Mouse (Mus musculus) kidney, embryonic 16.5 days (tissue): Measurements from ENCODE around the gene Hhat. TPM values are rescaled to one million over a fixed set of nuclear protein-coding genes. Genes with fewer than 3 reads are reported as not detected.

ENCODE experiments used
- ATAC-seq: fragments of 200-750 bp; cut with Nextera tagmentation; 2 replicates; pipeline ENCODE4 v1.8.0; 2017; ENCODE audit warnings: moderate TSS enrichment; ENCODE audit not compliant: low FRiP score, low TSS enrichment
- H3K27ac ChIP-seq: fragments of 300-500 bp; sonication (generic); 2 replicates; pipeline ENCODE4 v1.5.1; 2014; ENCODE audit warnings: low read length
- H3K27me3 ChIP-seq: fragments of 300-500 bp; sonication (generic); 2 replicates; pipeline ENCODE4 v1.6.1; 2014; ENCODE audit warnings: low read length, control low read depth, mixed read lengths; ENCODE audit not compliant: insufficient read depth
- H3K36me3 ChIP-seq: fragments of 300-500 bp; sonication (generic); 2 replicates; pipeline ENCODE4 v1.6.1; 2014; ENCODE audit warnings: low read length, control low read depth, mixed read lengths; ENCODE audit not compliant: insufficient read depth
- H3K4me1 ChIP-seq: fragments of 300-500 bp; sonication (generic); 2 replicates; pipeline ENCODE4 v1.6.1; 2014; ENCODE audit warnings: low read length, control low read depth, mixed read lengths; ENCODE audit not compliant: insufficient read depth
- H3K4me2 ChIP-seq: fragments of 300-500 bp; sonication (generic); replicated peaks from 2 replicates; pipeline ENCODE4 v1.6.1; 2014; ENCODE audit warnings: low read depth, low read length
- H3K4me3 ChIP-seq: fragments of 300-500 bp; sonication (generic); 2 replicates; pipeline ENCODE4 v1.5.1; 2014; ENCODE audit warnings: mild to moderate bottlenecking, low read length
- H3K9ac ChIP-seq: fragments of 300-500 bp; sonication (generic); replicated peaks from 2 replicates; pipeline ENCODE4 v1.6.1; 2014; ENCODE audit warnings: low read length
- H3K9me3 ChIP-seq: fragments of 300-500 bp; sonication (generic); 2 replicates; pipeline ENCODE4 v1.6.1; 2016; ENCODE audit warnings: low read length, control low read depth
- WGBS: fragments of 180-500 bp; shearing (Covaris S2); extraction: QIAGEN DNeasy Blood & Tissue Kit; methylation state at CpG from one replicate; pipeline ENCODE4 v1.1.7; 2014; 5-methylcytosine and 5-hydroxymethylcytosine counted together
- polyA plus RNA-seq: library from polyadenylated mRNA; unstranded; fragments of >200 nt; fragmentation: Nextera tagmentation; extraction: Ambion mirVana; gene quantifications from 2 replicates; pipeline ENCODE4 v1.2.1, GENCODE M21; 2015

The Hhat gene
- polyA plus RNA-seq, 1 experiment from 2014 or later, result 17.8 TPM

DNA sequence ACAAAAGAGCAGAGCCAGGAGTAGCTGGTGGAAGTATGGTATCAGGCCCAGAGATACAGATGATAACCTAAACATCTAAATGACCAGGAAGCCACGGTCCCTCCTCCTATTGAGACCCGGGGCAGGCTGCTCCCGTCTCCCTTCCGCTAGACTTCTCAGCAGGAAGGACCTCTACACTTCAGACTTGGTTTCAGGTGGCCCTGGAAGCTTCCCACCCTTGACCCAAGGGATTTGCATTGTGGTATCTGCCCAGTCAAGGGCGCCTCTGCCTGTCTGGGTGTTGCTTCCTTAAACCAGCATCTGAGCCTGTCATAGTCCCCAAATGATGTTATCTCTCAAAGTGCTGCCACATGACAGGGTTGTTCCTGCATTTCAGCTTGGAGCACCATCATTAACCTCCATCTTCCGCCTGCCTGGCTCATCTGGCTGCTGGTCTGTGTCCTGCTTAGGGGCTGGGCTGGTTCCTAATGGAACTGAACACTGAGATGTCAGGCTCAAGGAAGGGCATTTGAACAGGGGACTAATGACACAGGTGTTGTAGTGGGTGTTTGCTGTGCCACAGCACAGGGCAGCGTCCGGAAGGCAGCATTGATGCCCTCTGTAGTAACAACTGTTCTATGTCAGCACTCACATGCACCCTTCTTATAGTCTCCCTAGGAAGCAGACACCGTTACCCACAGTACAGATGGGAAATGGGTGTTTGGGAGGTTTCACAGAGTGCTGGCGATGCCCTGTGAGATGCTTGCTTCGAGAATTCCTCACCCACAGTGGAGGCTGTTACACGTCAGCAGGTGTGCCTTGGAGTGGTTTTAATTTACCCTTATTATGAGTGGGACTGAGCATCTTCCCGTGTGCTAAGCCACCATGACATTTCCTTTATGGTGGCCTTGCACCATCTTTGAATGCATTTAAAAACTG lies 280.9 kb downstream of the Hhat start:
- Histone ChIP-seq H3K9me3 (no peaks in the 10 kb centered on the region), H3K4me1 (no peaks in the 10 kb centered on the region), H3K27ac (no peak overlapping the region), H3K4me3 (no peak overlapping the region), H3K9ac (no peak overlapping the region), H3K36me3 (no peaks in the 10 kb centered on the region), H3K27me3 (no peaks in the 10 kb centered on the region), H3K4me2 (no peak overlapping the region)
- no peak for ATAC-seq
- 79% methylated on average over 13 of the region's 13 CpGs for WGBS

DNA sequence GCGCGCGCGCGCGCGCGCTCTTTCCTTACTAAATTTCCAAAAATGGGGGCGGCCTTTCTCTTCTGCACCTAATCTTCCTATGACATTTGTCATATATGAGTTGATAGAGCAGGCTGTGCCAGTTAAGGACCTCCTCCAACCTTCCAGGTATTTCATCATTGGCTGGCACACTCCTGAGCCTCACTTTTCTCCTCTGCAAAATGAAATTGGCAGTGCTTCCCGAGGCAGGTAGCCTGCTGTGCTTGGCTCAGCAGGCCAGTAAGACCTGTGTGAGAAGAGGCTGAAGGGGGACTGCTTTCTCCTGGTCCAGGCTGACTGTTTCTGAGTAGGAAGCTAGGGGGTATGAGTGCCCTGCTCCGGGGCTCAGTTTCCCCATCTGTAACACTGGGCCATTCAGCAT lies 283.5 kb downstream of the Hhat start:
- no peak overlapping the region for H3K27ac ChIP-seq
- H3K9ac ChIP-seq, result no peak overlapping the region
- ATAC-seq, result no peak
- H3K27me3 ChIP-seq, result no peaks in the 10 kb centered on the region
- WGBS, result 95% methylated on average over 11 of the region's 11 CpGs
- H3K36me3 ChIP-seq, result no peaks in the 10 kb centered on the region
- H3K4me1 ChIP-seq, result no peaks in the 10 kb centered on the region
- H3K9me3 ChIP-seq, result no peaks in the 10 kb centered on the region
- no peak overlapping the region for H3K4me2 ChIP-seq
- no peak overlapping the region for H3K4me3 ChIP-seq

GRCm38 (mm10) chr1:192485030-192485429 lies 286.0 kb downstream of the Hhat start:
- Histone ChIP-seq H3K9me3 (no peaks in the 10 kb centered on the region), H3K4me2 (no peak overlapping the region), H3K27ac (no peak overlapping the region)

DNA sequence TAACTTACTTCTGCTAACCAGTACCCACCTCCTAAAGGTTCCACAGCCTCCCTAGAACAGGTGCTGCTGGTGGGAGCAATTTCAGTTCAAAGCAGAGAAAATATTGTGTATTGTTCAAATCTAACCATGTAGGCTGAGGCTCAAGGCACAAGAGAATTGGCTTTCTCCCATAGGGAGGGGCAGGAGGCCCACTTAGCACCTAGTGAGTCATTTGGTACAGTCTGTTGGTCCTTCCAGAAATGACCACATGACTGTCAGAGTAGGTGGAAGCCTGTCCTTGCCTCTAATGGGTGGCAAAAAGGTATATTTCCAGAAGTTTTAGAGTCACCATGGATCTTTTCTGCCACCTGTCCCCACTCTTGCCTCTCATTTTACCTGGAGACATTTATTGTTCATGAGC lies 289.6 kb downstream of the Hhat start:
- no peak overlapping the region for H3K4me3 ChIP-seq
- no peaks in the 10 kb centered on the region for H3K36me3 ChIP-seq
- H3K9ac ChIP-seq, result no peak overlapping the region
- ATAC-seq, result no peak
- no peak overlapping the region for H3K27ac ChIP-seq
- H3K4me1 ChIP-seq, result no peaks in the 10 kb centered on the region
- H3K4me2 ChIP-seq, result no peak overlapping the region
- no peaks in the 10 kb centered on the region for H3K27me3 ChIP-seq
- H3K9me3 ChIP-seq, result no peaks in the 10 kb centered on the region

More at GRCm38 (mm10) chr1:192485030-192485429, 286.0 kb downstream of the Hhat start:
- H3K36me3 ChIP-seq, result no peaks in the 10 kb centered on the region
- H3K9ac ChIP-seq, result no peak overlapping the region
- no peak for ATAC-seq
- no peak overlapping the region for H3K4me3 ChIP-seq
- no peaks in the 10 kb centered on the region for H3K27me3 ChIP-seq
- H3K4me1 ChIP-seq, result no peaks in the 10 kb centered on the region
- WGBS, result 81% methylated on average over 3 of the region's 3 CpGs

DNA sequence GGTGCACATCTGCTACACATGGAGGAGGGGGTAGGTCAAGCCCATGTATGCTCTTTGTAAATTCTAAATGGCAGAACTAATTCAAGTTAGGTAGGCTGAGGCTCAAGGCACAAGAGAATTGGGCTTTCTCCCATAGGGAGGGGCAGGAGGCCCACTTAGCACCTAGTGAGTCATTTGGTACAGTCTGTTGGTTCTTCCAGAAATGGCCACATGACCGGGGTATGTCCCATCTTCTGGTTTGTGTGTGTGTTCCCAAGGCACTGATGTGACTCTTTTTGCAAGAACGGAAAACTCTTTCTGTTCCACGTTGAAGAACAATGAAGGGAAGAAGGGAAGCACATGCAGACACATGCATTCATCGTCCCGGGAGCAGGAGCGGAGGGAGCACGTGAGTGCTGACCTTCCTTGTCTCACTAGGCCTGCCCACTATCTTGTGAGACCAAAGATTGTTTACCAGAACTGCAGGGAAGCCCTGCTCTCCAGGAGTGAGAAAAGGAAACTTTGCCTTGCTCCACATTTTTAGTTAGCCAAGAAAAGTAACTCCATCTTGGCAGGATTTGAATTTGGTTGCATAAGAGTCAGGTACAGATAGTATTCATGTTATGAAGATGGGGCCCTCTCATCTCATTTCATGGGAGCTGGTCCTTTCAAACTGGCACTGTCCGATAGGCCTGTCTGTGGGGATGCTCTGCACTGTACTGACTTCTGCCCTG lies 290.8 kb downstream of the Hhat start:
- no peak for ATAC-seq
- Histone ChIP-seq H3K9me3 (no peaks in the 10 kb centered on the region), H3K27me3 (no peaks in the 10 kb centered on the region), H3K9ac (no peak overlapping the region), H3K4me3 (no peak overlapping the region), H3K27ac (no peak overlapping the region), H3K4me1 (no peaks in the 10 kb centered on the region), H3K36me3 (no peaks in the 10 kb centered on the region), H3K4me2 (no peak overlapping the region)
- WGBS, result 83% methylated on average over 8 of the region's 8 CpGs

DNA sequence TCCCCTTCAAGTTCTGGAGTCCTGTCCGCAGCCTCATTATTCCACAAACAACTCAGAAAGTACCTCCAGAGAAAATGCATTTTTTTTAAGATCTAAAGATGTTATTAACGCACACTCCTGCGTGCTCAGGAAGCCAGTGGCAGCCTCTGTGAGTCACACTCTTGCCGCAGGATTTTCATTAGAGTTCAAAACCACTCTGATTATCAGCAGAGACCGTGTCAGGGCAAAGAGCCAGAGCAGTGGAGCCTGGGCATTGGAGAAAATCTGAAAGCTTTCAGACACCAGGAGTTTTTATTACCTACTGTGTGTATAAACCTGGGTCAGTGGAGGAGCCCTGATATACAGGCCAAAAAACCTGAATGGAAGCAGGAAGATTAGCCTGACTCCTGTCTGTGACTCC lies 292.8 kb downstream of the Hhat start:
- Histone ChIP-seq H3K27ac (no peak overlapping the region), H3K4me1 (no peaks in the 10 kb centered on the region), H3K4me2 (no peak overlapping the region), H3K9me3 (no peaks in the 10 kb centered on the region), H3K36me3 (no peaks in the 10 kb centered on the region), H3K4me3 (no peak overlapping the region), H3K27me3 (no peaks in the 10 kb centered on the region), H3K9ac (no peak overlapping the region)
- ATAC-seq, result no peak
- 73% methylated on average over 5 of the region's 5 CpGs for WGBS

DNA sequence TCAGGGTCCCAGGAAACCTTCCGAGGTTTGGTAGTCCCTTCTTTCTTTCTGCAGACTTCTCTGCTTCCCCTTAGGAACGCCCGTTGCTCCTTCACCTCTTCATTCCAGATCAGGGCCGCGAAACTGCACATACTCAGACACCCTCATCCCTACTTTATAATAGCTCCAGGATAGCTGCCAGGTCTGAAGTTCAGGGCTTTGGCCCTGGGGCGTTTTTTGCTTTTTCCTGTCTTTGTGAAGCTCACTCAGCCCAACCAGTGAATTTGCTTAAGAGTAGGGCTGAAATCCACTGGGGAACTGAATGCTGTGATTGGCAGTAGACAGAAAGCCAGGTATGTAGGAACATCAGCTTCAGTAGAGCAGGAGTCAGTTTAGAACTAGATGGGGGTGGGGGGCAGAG lies 293.5 kb downstream of the Hhat start:
- Histone ChIP-seq H3K27ac (no peak overlapping the region), H3K36me3 (no peaks in the 10 kb centered on the region), H3K4me3 (no peak overlapping the region), H3K9ac (no peak overlapping the region), H3K27me3 (no peaks in the 10 kb centered on the region), H3K4me2 (no peak overlapping the region), H3K4me1 (no peaks in the 10 kb centered on the region), H3K9me3 (no peaks in the 10 kb centered on the region)
- ATAC-seq, result no peak
- WGBS, result 54% methylated on average over 6 of the region's 6 CpGs

GRCm38 (mm10) chr1:192476704-192477103 lies 294.3 kb downstream of the Hhat start:
- Histone ChIP-seq H3K27me3 (no peaks in the 10 kb centered on the region), H3K27ac (no peak overlapping the region), H3K4me1 (no peaks in the 10 kb centered on the region), H3K9me3 (no peaks in the 10 kb centered on the region), H3K9ac (no peak overlapping the region), H3K36me3 (no peaks in the 10 kb centered on the region), H3K4me2 (no peak overlapping the region), H3K4me3 (no peak overlapping the region)
- 43% methylated on average over 7 of the region's 7 CpGs for WGBS
- ATAC-seq, result no peak

DNA sequence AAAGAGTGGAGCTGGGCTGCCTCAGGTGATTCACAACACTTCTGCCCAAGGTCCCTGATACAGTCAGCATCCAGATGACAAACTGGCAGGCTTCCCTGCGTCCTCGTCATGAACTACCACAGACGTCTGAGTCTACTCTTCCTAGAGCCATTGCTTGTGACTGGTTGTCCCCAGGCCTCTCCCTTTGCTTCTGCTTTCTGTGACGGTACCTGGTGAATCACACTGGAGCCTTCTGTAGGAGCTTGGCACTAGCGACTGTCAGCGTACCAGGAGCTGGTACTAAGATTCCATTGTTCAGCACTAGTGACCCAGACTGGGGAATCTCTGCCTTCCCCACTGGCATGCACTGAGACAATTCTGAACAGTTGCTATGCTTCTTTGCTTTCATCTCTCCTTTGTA lies 297.9 kb downstream of the Hhat start:
- no peak for ATAC-seq
- H3K4me3 ChIP-seq, result no peak overlapping the region
- H3K27ac ChIP-seq, result no peak overlapping the region
- H3K36me3 ChIP-seq, result no peaks in the 10 kb centered on the region
- no peak overlapping the region for H3K9ac ChIP-seq
- no peak overlapping the region for H3K4me2 ChIP-seq
- H3K27me3 ChIP-seq, result no peaks in the 10 kb centered on the region
- WGBS, result 92% methylated on average over 6 of the region's 6 CpGs
- H3K9me3 ChIP-seq, result no peaks in the 10 kb centered on the region
- no peaks in the 10 kb centered on the region for H3K4me1 ChIP-seq

DNA sequence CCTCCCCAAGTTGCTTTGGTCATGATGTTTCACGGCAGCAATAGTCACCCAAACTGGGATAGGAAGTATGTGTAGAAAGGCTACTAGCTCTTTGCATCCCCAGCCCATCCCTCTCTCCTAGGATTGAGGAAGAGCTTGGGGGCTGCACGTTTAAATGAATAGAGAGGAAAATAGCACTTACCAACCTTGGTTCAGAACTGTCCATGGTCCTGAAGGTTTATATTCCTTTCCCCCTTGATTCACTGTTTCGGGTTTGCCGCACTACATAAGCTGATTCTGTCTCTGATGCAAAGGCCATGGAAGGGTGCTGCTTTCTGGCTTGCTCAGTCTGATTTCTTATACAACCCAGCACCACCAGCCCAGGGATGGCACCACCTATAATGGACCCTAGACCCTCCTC lies 298.7 kb downstream of the Hhat start:
- H3K4me2 ChIP-seq, result no peak overlapping the region
- H3K27ac ChIP-seq, result no peak overlapping the region
- no peak overlapping the region for H3K9ac ChIP-seq
- H3K36me3 ChIP-seq, result no peaks in the 10 kb centered on the region
- no peaks in the 10 kb centered on the region for H3K27me3 ChIP-seq
- H3K9me3 ChIP-seq, result no peaks in the 10 kb centered on the region
- no peak overlapping the region for H3K4me3 ChIP-seq
- 44% methylated on average over 4 of the region's 4 CpGs for WGBS
- no peak for ATAC-seq
- H3K4me1 ChIP-seq, result no peaks in the 10 kb centered on the region
